Mouse (Mus musculus) liver, embryonic 14.5 days (tissue): ENCODE measurements around the gene Pirb.
"Not testable (repeated sequence)": the region's sequence is repeated elsewhere in the genome, so short reads cannot be mapped to it uniquely, and the experiment has no call there.

ENCODE experiments used
- CTCF ChIP-seq: IDR thresholded peaks from 2 replicates; pipeline ENCODE4 v1.5.1; 2016; ENCODE audit warnings: antibody characterized with exemption, low read depth, control low read depth
- EP300 ChIP-seq: IDR thresholded peaks from 2 replicates; pipeline ENCODE4 v1.6.1; 2016; ENCODE audit warnings: antibody characterized with exemption, low read depth

GRCm38 (mm10) chr7:3720268-3720667, at the start of gene Pirb:
- not testable (repeated sequence) for TF ChIP-seq EP300, CTCF
